In genomic region chr11:105347162-105348161, GRCm38 (mm10) we compare ENCODE assay signal across 9 mouse cellular contexts. TPM values are rescaled to one million over a fixed set of nuclear protein-coding genes. Genes with fewer than 3 reads are reported as not detected.
DNase-seq lines count a peak whose midpoint lies in the region; ATAC-seq and TF ChIP-seq lines count a peak whose summit lies in the region.
"Had no signal": no experiment of that assay in that cellular context is flagged by ENCODE, and none has a peak within 500 bp of the region (broad histone marks: within the 10 kb centered on the region; RNA-seq: fewer than 3 reads in every experiment).

No protein-coding gene starts in this region.

- peaks cover 4% of the 10 kb centered on the region; the same call in 1 of the 2 replicates for H3K36me3 ChIP-seq in forebrain, embryonic 14.5 days (ENCODE audit: control insufficient read depth, insufficient read depth, low read length)
- H3K36me3 ChIP-seq in liver, postnatal 0 days (replicated peaks; ENCODE audit: insufficient read depth, low read length): no peaks in the 10 kb centered on the region
- no peaks in the 10 kb centered on the region for H3K36me3 ChIP-seq in neural tube, embryonic 15.5 days

- H3K4me1 ChIP-seq in forebrain, embryonic 14.5 days (ENCODE audit: control insufficient read depth, insufficient read depth, low read length): no peaks in the 10 kb centered on the region
- peaks cover 10% of the 10 kb centered on the region for H3K4me1 ChIP-seq in liver, postnatal 0 days (ENCODE audit: insufficient read depth)
- peaks cover 8% of the 10 kb centered on the region for H3K4me1 ChIP-seq in neural tube, embryonic 15.5 days
- H3K4me1 ChIP-seq: limb, embryonic 12.5 days had no signal

- no peak overlapping the region for H3K9ac ChIP-seq in forebrain, embryonic 14.5 days (ENCODE audit: low read length)
- no peak overlapping the region for H3K9ac ChIP-seq in liver, postnatal 0 days (replicated peaks)
- 0 out of 2 replicates have a peak overlapping the region, but pooled peaks have one; percentile 20 for H3K9ac ChIP-seq in neural tube, embryonic 15.5 days (replicated peaks)
- H3K9ac ChIP-seq: limb, embryonic 12.5 days had no signal

- peak; percentile 85 for DNase-seq in ES-CJ7 (ENCODE audit: low read depth, low spot score)
- DNase-seq in c-Kit-positive CD71-positive TER-119-positive erythroid progenitor cells, embryonic 14.5 days (ENCODE audit: low spot score): peak; percentile 74
- peak; percentile 89 for DNase-seq in forebrain, embryonic 14.5 days (ENCODE audit: low spot score)
- peak; percentile 86 to 92 for DNase-seq in heart, postnatal 14 days
- peak; percentile 43 for DNase-seq in large intestine, adult 2 months (ENCODE audit: low read depth, low spot score)
- DNase-seq in liver, postnatal 0 days: peak; percentile 89
- peak; percentile 67 for DNase-seq in testis, postnatal 14 days (ENCODE audit: low spot score)

- no peaks in the 10 kb centered on the region for H3K9me3 ChIP-seq in forebrain, embryonic 14.5 days (replicated peaks; ENCODE audit: control insufficient read depth, low read length)
- H3K9me3 ChIP-seq in liver, postnatal 0 days (ENCODE audit: low read length): no peaks in the 10 kb centered on the region
- H3K9me3 ChIP-seq in neural tube, embryonic 15.5 days (replicated peaks): no peaks in the 10 kb centered on the region
- H3K9me3 ChIP-seq: limb, embryonic 12.5 days had no signal

- no peak for TF ChIP-seq EP300 in liver, postnatal 0 days (IDR thresholded peaks at IDR 0.05; ENCODE audit: low read depth)

- H3K4me2 ChIP-seq in forebrain, embryonic 14.5 days (ENCODE audit: low read length): no peak overlapping the region
- no peak overlapping the region for H3K4me2 ChIP-seq in liver, postnatal 0 days (ENCODE audit: low read depth, low read length)
- peak overlapping the region; percentile 34 for H3K4me2 ChIP-seq in neural tube, embryonic 15.5 days
- H3K4me2 ChIP-seq: limb, embryonic 12.5 days had no signal

- WGBS in forebrain, embryonic 14.5 days: 62% methylated on average over 28 of the region's 28 CpGs
- WGBS in large intestine, adult 2 months: 45% methylated on average over 28 of the region's 28 CpGs
- WGBS in liver, postnatal 0 days (ENCODE audit: insufficient replicate concordance): 50% methylated on average over 28 of the region's 28 CpGs
- WGBS in neural tube, embryonic 15.5 days: 58% methylated on average over 28 of the region's 28 CpGs

- no peak overlapping the region for H3K4me3 ChIP-seq in forebrain, embryonic 14.5 days (ENCODE audit: low read depth, low read length)
- H3K4me3 ChIP-seq in liver, postnatal 0 days (ENCODE audit: low read depth, low read length): no peak overlapping the region
- no peak overlapping the region for H3K4me3 ChIP-seq in neural tube, embryonic 15.5 days (replicated peaks)
- H3K4me3 ChIP-seq: limb, embryonic 12.5 days had no signal

- peak; percentile 87 for ATAC-seq in forebrain, embryonic 14.5 days
- peak; percentile 77 for ATAC-seq in liver, postnatal 0 days
- peak; percentile 78; the same call in 1 of the 2 replicates for ATAC-seq in neural tube, embryonic 15.5 days (ENCODE audit: low FRiP score)

- H3K27me3 ChIP-seq in forebrain, embryonic 14.5 days (replicated peaks; ENCODE audit: control insufficient read depth, insufficient read depth, low read length): no peaks in the 10 kb centered on the region
- H3K27me3 ChIP-seq in liver, postnatal 0 days (ENCODE audit: insufficient read depth, low read length): no peaks in the 10 kb centered on the region
- no peaks in the 10 kb centered on the region for H3K27me3 ChIP-seq in neural tube, embryonic 15.5 days (replicated peaks)
- H3K27me3 ChIP-seq: limb, embryonic 12.5 days had no signal

- intact Hi-C loops in heart, postnatal 14 days (cut with DNase I): loop anchor here (1.0 to 5.0 kb wide), 4 partner anchors 75 to 563 kb away; no protein-coding TSS in a partner anchor

- H3K27ac ChIP-seq in forebrain, embryonic 14.5 days (ENCODE audit: low read depth, low read length): no peak overlapping the region
- H3K27ac ChIP-seq in liver, postnatal 0 days (ENCODE audit: low read depth): no peak overlapping the region
- H3K27ac ChIP-seq in neural tube, embryonic 15.5 days (replicated peaks): no peak overlapping the region
- H3K27ac ChIP-seq: limb, embryonic 12.5 days had no signal

- TF ChIP-seq CTCF in liver, postnatal 0 days (IDR thresholded peaks at IDR 0.05; ENCODE audit: low read depth): peak; percentile 92

RNA-seq across cellular contexts. Expression of gene Mrc2, which starts 55.0 kb away (rescaled TPM):
- 2.6 and 3.2 TPM in 2 replicates for polyA plus RNA-seq in forebrain, embryonic 14.5 days (2014; fragmentation: Nextera tagmentation; extraction: Ambion mirVana)
- total RNA-seq in heart, postnatal 14 days (2021): 10 to 100 TPM; 27.0 to 28.5 TPM
- 4.3 and 5.8 TPM in 2 replicates for polyA plus RNA-seq in large intestine, adult 2 months (2012; rRNA removed)
- 0.25 and 0.32 TPM in 2 replicates for polyA plus RNA-seq in liver, postnatal 0 days (2015; fragmentation: Nextera tagmentation; extraction: Ambion mirVana)
- 5.1 and 6.6 TPM in 2 replicates for polyA plus RNA-seq in neural tube, embryonic 15.5 days (2015; fragmentation: Nextera tagmentation; extraction: Ambion mirVana)
